Mouse (Mus musculus) urinary bladder, adult 18-20 months (tissue): ENCODE measurements around the gene H2al1c.
"Not testable (repeated sequence)": the region's sequence is repeated elsewhere in the genome, so short reads cannot be mapped to it uniquely, and the experiment has no call there.

Experiments used
- DNase-seq, 2 experiments: peaks; one replicate each; pipeline ENCODE4 v3.0.0; 2022; ENCODE audit warnings: low spot score in 2 of 2, mixed read lengths in 2 of 2

The H2al1c gene

DNA sequence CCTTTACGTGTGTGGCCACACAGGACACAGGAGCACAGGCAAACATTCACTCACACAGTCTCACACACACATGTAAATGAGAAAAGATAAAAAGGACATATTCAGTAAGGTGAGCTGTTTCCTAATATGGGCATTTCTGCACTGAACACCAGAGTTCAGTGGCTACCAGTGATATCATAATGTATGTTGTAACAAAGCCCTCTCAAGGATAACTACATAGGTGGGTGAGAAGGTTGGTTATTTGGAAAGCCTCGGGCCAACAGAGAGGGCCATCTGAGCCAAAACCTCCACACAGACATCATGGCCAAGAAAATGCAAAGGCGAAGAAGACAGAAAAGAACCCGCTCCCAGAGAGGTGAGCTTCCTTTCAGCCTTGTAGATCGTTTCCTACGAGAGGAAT lies at the start of gene H2al1c:
TSS of gene H2al1c (plus strand) at position 301 of the 400 bp plus-strand sequence.
- not testable (repeated sequence) for DNase-seq

DNA sequence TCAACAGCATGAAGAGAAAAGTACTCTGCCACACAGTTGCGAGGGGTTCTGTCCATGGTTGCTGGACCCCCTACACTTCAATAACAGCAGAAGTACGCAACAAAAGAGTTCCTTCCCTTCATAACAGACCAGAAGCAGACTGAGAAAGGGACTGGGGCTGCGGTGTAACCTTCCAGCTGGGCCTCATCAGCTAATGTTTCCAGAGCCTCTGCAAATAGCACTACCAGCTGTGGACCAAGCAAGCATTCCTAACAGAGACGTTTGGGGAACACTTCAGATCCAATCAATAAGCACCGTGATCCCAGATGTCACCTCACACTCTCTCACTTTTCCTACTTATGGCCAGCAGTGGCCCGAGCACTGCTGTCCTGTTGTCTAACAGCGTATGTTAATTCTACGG lies 40.5 kb upstream of the H2al1c start:
- no peak for DNase-seq

GRCm38 (mm10) chrX:11267791-11268190 lies 37.7 kb upstream of the H2al1c start:
- DNase-seq: no peak

- no peak for DNase-seq
Measured at GRCm38 (mm10) chrX:11269074-11269473, 36.4 kb upstream of the H2al1c start.

DNA sequence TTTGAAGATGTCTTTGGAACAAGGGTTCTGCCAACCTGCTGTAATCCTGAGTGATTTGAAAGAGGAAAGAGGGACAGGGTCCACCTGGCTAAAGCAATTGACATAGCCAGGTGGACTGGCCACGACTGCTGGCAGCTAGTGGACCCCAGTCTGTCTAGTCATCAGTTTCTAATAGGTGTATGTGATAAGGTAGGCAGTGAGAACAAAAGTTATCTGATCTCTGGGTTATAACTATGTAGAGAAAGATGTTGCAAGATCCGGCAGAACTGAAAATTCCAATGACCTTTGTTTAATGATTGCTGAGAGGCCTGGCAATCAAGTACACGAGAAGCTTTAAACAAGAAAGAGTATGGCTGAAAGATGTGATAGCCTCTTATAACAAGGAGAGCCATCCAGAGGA lies 32.3 kb upstream of the H2al1c start:
- no peak for DNase-seq

GRCm38 (mm10) chrX:11277083-11277482 lies 28.4 kb upstream of the H2al1c start:
- DNase-seq: no peak

DNA sequence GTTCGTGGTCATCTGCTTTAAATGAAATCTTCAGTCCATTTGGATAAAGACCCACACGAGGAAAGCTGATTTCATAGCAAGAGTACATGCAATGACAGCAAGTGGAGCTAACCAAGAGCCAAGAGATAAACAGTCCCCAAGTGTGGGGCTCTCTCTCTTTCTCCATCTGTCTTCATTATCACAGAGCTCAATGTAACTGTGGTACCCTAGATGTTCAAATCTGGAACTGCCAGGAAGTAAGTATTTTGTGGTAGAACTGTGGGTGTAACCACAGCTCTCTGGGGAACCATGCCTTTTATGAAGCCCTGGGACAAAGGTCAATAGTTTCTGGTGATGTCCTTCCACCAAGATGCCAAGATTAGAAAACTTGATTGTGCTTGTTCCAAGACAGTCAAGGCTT lies 24.7 kb upstream of the H2al1c start:
- no peak for DNase-seq

GRCm38 (mm10) chrX:11288306-11288882 lies 17.1 kb upstream of the H2al1c start:
- no peak for DNase-seq

DNA sequence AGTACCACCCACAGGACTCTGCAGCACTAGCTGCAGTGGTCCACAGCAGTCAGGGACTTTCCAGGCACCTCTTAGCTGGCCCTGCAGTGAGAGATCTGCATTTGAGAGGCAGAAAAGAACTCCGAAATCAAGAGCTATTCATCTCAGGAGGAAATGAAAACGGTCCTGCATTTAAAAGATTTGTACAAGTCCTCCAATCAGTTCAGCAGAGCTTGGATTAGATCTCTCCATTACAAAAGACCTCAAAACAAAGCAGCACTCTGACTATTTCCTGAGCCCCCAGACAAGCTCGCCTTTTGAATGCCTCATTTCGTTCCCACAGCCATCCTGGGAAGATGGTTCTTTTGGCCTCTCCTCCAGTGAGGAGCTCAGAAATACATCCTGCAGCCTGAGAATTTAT lies 16.2 kb upstream of the H2al1c start:
- DNase-seq: no peak

DNA sequence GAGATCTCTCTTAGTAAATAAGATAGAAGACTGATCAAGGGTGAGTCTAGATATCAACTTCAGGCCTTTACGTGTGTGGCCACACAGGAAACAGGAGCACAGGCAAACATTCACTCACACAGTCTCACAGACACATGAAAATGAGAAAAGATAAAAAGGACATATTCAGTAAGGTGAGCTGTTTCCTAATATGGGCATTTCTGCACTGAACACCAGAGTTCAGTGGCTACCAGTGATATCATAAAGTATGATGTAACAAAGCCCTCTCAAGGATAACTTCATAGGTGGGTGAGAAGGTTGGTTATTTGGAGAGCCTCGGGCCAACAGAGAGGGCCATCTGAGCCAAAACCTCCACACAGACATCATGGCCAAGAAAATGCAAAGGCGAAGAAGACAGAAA lies 6.5 kb upstream of the H2al1c start, which contains the start of gene H2al1a:
TSS of gene H2al1a (plus strand) at position 301 of the 400 bp plus-strand sequence.
- DNase-seq: not testable (repeated sequence)

GRCm38 (mm10) chrX:11302132-11302531 lies 3.3 kb upstream of the H2al1c start, which contains the start of gene H2al1b:
TSS of gene H2al1b (plus strand) at chrX:11302432.
- not testable (repeated sequence) for DNase-seq

DNA sequence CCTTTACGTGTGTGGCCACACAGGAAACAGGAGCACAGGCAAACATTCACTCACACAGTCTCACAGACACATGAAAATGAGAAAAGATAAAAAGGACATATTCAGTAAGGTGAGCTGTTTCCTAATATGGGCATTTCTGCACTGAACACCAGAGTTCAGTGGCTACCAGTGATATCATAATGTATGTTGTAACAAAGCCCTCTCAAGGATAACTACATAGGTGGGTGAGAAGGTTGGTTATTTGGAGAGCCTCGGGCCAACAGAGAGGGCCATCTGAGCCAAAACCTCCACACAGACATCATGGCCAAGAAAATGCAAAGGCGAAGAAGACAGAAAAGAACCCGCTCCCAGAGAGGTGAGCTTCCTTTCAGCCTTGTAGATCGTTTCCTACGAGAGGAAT lies 3.1 kb downstream of the H2al1c start, which contains the start of gene H2al1d:
TSS of gene H2al1d (plus strand) at position 301 of the 400 bp plus-strand sequence.
- not testable (repeated sequence) for DNase-seq

- DNase-seq: not testable (repeated sequence)
Measured at GRCm38 (mm10) chrX:11311634-11312033, 6.2 kb downstream of the H2al1c start, which contains the start of gene H2al1e. TSS of gene H2al1e (plus strand) at chrX:11311934.

DNA sequence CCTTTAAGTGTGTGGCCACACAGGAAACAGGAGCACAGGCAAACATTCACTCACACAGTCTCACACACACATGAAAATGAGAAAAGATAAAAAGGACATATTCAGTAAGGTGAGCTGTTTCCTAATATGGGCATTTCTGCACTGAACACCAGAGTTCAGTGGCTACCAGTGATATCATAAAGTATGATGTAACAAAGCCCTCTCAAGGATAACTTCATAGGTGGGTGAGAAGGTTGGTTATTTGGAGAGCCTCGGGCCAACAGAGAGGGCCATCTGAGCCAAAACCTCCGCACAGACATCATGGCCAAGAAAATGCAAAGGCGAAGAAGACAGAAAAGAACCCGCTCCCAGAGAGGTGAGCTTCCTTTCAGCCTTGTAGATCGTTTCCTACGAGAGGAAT lies 9.4 kb downstream of the H2al1c start, which contains the start of gene H2al1f:
TSS of gene H2al1f (plus strand) at position 301 of the 400 bp plus-strand sequence.
- not testable (repeated sequence) for DNase-seq

- not testable (repeated sequence) for DNase-seq
Measured at GRCm38 (mm10) chrX:11317956-11318355, 12.5 kb downstream of the H2al1c start, which contains the start of gene H2al1g. TSS of gene H2al1g (plus strand) at chrX:11318256.

DNA sequence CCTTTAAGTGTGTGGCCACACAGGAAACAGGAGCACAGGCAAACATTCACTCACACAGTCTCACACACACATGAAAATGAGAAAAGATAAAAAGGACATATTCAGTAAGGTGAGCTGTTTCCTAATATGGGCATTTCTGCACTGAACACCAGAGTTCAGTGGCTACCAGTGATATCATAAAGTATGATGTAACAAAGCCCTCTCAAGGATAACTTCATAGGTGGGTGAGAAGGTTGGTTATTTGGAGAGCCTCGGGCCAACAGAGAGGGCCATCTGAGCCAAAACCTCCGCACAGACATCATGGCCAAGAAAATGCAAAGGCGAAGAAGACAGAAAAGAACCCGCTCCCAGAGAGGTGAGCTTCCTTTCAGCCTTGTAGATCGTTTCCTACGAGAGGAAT lies 15.7 kb downstream of the H2al1c start, which contains the start of gene H2al1h:
TSS of gene H2al1h (plus strand) at position 301 of the 400 bp plus-strand sequence.
- DNase-seq: not testable (repeated sequence)

- DNase-seq: not testable (repeated sequence)
Measured at GRCm38 (mm10) chrX:11324359-11324758, 18.9 kb downstream of the H2al1c start, which contains the start of gene H2al1i. TSS of gene H2al1i (plus strand) at chrX:11324659.

- not testable (repeated sequence) for DNase-seq
Measured at GRCm38 (mm10) chrX:11327522-11327921, 22.1 kb downstream of the H2al1c start, which contains the start of gene H2al1j. TSS of gene H2al1j (plus strand) at chrX:11327822.

- no peak for DNase-seq
Measured at GRCm38 (mm10) chrX:11345762-11346161, 40.3 kb downstream of the H2al1c start.

DNA sequence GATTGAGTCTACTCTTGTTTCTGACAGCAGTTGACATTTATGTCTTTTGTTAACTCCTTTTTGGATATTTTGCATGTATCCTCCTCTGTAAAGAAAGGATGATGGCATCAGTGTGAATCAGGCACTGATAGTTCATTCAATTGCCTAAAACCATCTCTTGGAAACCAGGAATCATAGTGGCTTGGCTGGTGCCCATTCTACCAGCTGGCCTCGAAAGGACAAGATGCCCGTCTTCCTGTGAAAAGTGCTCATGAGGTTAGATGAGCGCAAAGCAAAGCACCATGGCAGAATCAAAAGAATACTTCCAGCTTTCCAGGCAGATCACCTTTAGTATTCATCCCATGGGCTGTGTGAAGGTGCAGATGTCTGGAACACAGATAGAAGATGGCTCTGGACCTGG lies 41.3 kb downstream of the H2al1c start:
- no peak for DNase-seq
